Mouse (Mus musculus): Measurements from ENCODE around the gene Hnrnpm. TPM values are rescaled to one million over a fixed set of nuclear protein-coding genes. Genes with fewer than 3 reads are reported as not detected.
"Not testable (repeated sequence)": the region's sequence is repeated elsewhere in the genome, so short reads cannot be mapped to it uniquely, and the experiment has no call there.

Gene Hnrnpm
- polyA plus RNA-seq, 1 experiment from 2014 or later, result 290 TPM

- not testable (repeated sequence) for ATAC-seq; H3K27me3 ChIP-seq (replicated peaks; ENCODE audit: control insufficient read depth, insufficient read depth, low read length); H3K9ac ChIP-seq (ENCODE audit: low read depth, low read length); H3K27ac ChIP-seq (ENCODE audit: low read length); H3K4me2 ChIP-seq (ENCODE audit: low read depth, low read length); H3K4me3 ChIP-seq (ENCODE audit: low read length); H3K4me1 ChIP-seq (ENCODE audit: control insufficient read depth, insufficient read depth, low read length); H3K36me3 ChIP-seq (ENCODE audit: control insufficient read depth, insufficient read depth, low read length); H3K9me3 ChIP-seq (ENCODE audit: control insufficient read depth, low read length)
- WGBS, result 83% methylated on average over 5 of the region's 5 CpGs
Measured at GRCm38 (mm10) chr17:33613726-33614125, 72.9 kb downstream of the Hnrnpm start.

DNA sequence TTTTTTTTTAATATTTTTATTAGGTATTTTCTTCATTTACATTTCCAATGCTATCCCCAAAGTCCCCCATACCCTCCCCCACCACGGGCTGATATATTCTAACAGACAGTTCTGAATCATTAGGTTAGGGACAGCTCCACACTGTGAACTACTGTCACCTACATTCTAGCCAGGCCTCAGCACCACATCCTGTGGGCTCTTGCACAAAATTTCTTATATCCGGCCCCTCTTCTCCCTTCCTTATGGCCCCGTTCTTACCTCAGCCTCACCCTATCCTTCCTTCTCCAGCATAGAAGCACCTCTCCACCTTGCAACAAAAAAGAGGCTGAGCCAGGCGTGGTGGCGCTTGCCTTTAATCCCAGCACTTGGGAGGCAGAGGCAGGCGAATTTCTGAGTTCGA lies 76.1 kb downstream of the Hnrnpm start:
- WGBS, result 86% methylated on average over 7 of the region's 7 CpGs
- Histone ChIP-seq H3K4me2 (ENCODE audit: low read depth, low read length) (no peak overlapping the region), H3K4me3 (ENCODE audit: low read length) (no peak overlapping the region), H3K4me1 (ENCODE audit: control insufficient read depth, insufficient read depth, low read length) (no peaks in the 10 kb centered on the region), H3K36me3 (ENCODE audit: control insufficient read depth, insufficient read depth, low read length) (no peaks in the 10 kb centered on the region), H3K27me3 (replicated peaks; ENCODE audit: control insufficient read depth, insufficient read depth, low read length) (no peaks in the 10 kb centered on the region), H3K9me3 (ENCODE audit: control insufficient read depth, low read length) (no peaks in the 10 kb centered on the region), H3K9ac (ENCODE audit: low read depth, low read length) (no peak overlapping the region), H3K27ac (ENCODE audit: low read length) (no peak overlapping the region)
- no peak for ATAC-seq

GRCm38 (mm10) chr17:33607273-33607672 lies 79.4 kb downstream of the Hnrnpm start:
- WGBS, result 79% methylated on average over 2 of the region's 2 CpGs
- Histone ChIP-seq H3K4me2 (ENCODE audit: low read depth, low read length) (no peak overlapping the region), H3K4me3 (ENCODE audit: low read length) (no peak overlapping the region), H3K36me3 (ENCODE audit: control insufficient read depth, insufficient read depth, low read length) (no peaks in the 10 kb centered on the region), H3K9ac (ENCODE audit: low read depth, low read length) (no peak overlapping the region), H3K27me3 (replicated peaks; ENCODE audit: control insufficient read depth, insufficient read depth, low read length) (no peaks in the 10 kb centered on the region), H3K27ac (ENCODE audit: low read length) (no peak overlapping the region), H3K4me1 (ENCODE audit: control insufficient read depth, insufficient read depth, low read length) (no peaks in the 10 kb centered on the region), H3K9me3 (ENCODE audit: control insufficient read depth, low read length) (no peaks in the 10 kb centered on the region)
- no peak for ATAC-seq

GRCm38 (mm10) chr17:33601947-33602346 lies 84.7 kb downstream of the Hnrnpm start:
- H3K27ac ChIP-seq (ENCODE audit: low read length), result no peak overlapping the region
- no peak overlapping the region for H3K4me3 ChIP-seq (ENCODE audit: low read length)
- no peaks in the 10 kb centered on the region for H3K27me3 ChIP-seq (replicated peaks; ENCODE audit: control insufficient read depth, insufficient read depth, low read length)
- no peak overlapping the region for H3K9ac ChIP-seq (ENCODE audit: low read depth, low read length)
- H3K4me1 ChIP-seq (ENCODE audit: control insufficient read depth, insufficient read depth, low read length), result no peaks in the 10 kb centered on the region
- H3K4me2 ChIP-seq (ENCODE audit: low read depth, low read length), result no peak overlapping the region
- H3K36me3 ChIP-seq (ENCODE audit: control insufficient read depth, insufficient read depth, low read length), result no peaks in the 10 kb centered on the region
- 82% methylated on average over 12 of the region's 12 CpGs for WGBS
- no peaks in the 10 kb centered on the region for H3K9me3 ChIP-seq (ENCODE audit: control insufficient read depth, low read length)
- no peak for ATAC-seq

- ATAC-seq, result no peak
- no peak overlapping the region for H3K4me3 ChIP-seq (ENCODE audit: low read length)
- no peak overlapping the region for H3K27ac ChIP-seq (ENCODE audit: low read length)
- H3K36me3 ChIP-seq (ENCODE audit: control insufficient read depth, insufficient read depth, low read length), result no peaks in the 10 kb centered on the region
- WGBS, result 86% methylated on average over 3 of the region's 3 CpGs
- no peak overlapping the region for H3K9ac ChIP-seq (ENCODE audit: low read depth, low read length)
- H3K4me1 ChIP-seq (ENCODE audit: control insufficient read depth, insufficient read depth, low read length), result no peaks in the 10 kb centered on the region
- H3K4me2 ChIP-seq (ENCODE audit: low read depth, low read length), result no peak overlapping the region
- H3K9me3 ChIP-seq (ENCODE audit: control insufficient read depth, low read length), result no peaks in the 10 kb centered on the region
- H3K27me3 ChIP-seq (replicated peaks; ENCODE audit: control insufficient read depth, insufficient read depth, low read length), result no peaks in the 10 kb centered on the region
Measured at GRCm38 (mm10) chr17:33600831-33601230, 85.8 kb downstream of the Hnrnpm start.

DNA sequence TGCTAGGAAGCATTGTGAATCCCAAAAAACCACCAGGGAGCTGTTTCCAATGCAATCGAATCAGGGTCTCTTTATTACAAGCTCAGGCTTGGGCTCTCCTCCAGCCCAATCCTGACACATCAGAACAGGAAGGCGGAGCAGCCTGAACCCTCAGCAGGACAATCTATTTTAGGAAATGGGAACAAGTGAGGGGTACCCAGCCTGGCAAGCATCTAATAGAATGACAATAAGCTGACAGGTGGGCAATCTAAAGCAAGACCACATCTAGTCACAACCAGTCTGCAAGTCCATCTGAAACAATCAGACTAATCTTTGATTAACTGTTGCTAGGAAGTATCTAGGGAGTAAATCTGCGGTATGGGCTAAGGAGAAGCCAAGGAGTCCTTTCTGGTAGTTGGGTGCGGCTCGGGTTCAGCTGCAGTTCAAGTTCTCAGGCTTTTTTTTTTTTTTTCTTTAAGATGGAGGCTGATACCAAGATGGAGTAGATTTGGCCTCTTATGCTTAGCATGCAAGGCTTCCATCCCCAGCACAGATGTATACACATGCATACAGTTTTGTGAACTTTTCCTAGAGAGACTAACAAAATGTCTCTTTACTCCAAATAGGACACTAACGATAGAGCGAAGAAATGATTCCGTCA lies 86.7 kb downstream of the Hnrnpm start:
- no peaks in the 10 kb centered on the region for H3K36me3 ChIP-seq (ENCODE audit: control insufficient read depth, insufficient read depth, low read length)
- H3K4me2 ChIP-seq (ENCODE audit: low read depth, low read length), result no peak overlapping the region
- H3K9ac ChIP-seq (ENCODE audit: low read depth, low read length), result no peak overlapping the region
- no peak overlapping the region for H3K27ac ChIP-seq (ENCODE audit: low read length)
- ATAC-seq, result no peak
- no peaks in the 10 kb centered on the region for H3K9me3 ChIP-seq (ENCODE audit: control insufficient read depth, low read length)
- no peaks in the 10 kb centered on the region for H3K4me1 ChIP-seq (ENCODE audit: control insufficient read depth, insufficient read depth, low read length)
- WGBS, result 88% methylated on average over 8 of the region's 8 CpGs
- no peaks in the 10 kb centered on the region for H3K27me3 ChIP-seq (replicated peaks; ENCODE audit: control insufficient read depth, insufficient read depth, low read length)
- H3K4me3 ChIP-seq (ENCODE audit: low read length), result no peak overlapping the region

GRCm38 (mm10) chr17:33598506-33598905 lies 88.2 kb downstream of the Hnrnpm start:
- H3K4me1 ChIP-seq (ENCODE audit: control insufficient read depth, insufficient read depth, low read length), result no peaks in the 10 kb centered on the region
- H3K27ac ChIP-seq (ENCODE audit: low read length), result no peak overlapping the region
- no peak for ATAC-seq
- H3K9me3 ChIP-seq (ENCODE audit: control insufficient read depth, low read length), result no peaks in the 10 kb centered on the region
- H3K9ac ChIP-seq (ENCODE audit: low read depth, low read length), result no peak overlapping the region
- H3K4me3 ChIP-seq (ENCODE audit: low read length), result no peak overlapping the region
- 91% methylated on average over 5 of the region's 5 CpGs for WGBS
- no peak overlapping the region for H3K4me2 ChIP-seq (ENCODE audit: low read depth, low read length)
- H3K36me3 ChIP-seq (ENCODE audit: control insufficient read depth, insufficient read depth, low read length), result no peaks in the 10 kb centered on the region
- H3K27me3 ChIP-seq (replicated peaks; ENCODE audit: control insufficient read depth, insufficient read depth, low read length), result no peaks in the 10 kb centered on the region

DNA sequence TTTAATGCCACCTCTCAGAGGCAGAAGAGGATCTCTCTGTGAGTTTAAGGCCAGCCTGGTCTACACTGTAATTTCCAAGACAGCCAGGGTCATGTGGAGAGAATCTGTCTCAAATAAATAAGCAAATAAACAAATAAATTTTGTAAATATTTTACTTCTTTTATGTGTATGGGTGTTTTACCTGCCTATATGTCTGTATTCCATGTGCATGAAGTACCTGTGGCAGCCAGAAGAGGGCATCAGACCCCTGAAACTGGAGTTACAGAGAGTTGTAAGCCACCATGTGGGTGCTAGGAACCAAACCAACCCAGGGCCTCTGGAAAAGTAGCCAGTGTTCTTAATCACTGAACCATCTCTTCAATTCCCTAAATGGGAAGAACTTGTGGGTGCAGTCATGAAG lies 89.4 kb downstream of the Hnrnpm start:
- Histone ChIP-seq H3K4me3 (ENCODE audit: low read length) (no peak overlapping the region), H3K9ac (ENCODE audit: low read depth, low read length) (no peak overlapping the region), H3K27me3 (replicated peaks; ENCODE audit: control insufficient read depth, insufficient read depth, low read length) (no peaks in the 10 kb centered on the region), H3K4me2 (ENCODE audit: low read depth, low read length) (no peak overlapping the region), H3K9me3 (ENCODE audit: control insufficient read depth, low read length) (no peaks in the 10 kb centered on the region), H3K36me3 (ENCODE audit: control insufficient read depth, insufficient read depth, low read length) (no peaks in the 10 kb centered on the region), H3K27ac (ENCODE audit: low read length) (no peak overlapping the region; the same call in 1 of the 2 replicates), H3K4me1 (ENCODE audit: control insufficient read depth, insufficient read depth, low read length) (no peaks in the 10 kb centered on the region)
- no peak for ATAC-seq
